Mouse (Mus musculus): ENCODE measurements around the gene Insig1.

- TF ChIP-seq TAL1 (IDR thresholded peaks at IDR 0.05; ENCODE audit: low read length): no peak
- no peak for TF ChIP-seq GATA1 (IDR thresholded peaks at IDR 0.05; ENCODE audit: low read length)
Observed at GRCm38 (mm10) chr5:28061011-28061410, 10.2 kb upstream of the Insig1 start.
